Mouse (Mus musculus) CH12.LX (cell line): ENCODE data around the gene Wnt10b. TPM values are rescaled to one million over a fixed set of nuclear protein-coding genes. Genes with fewer than 3 reads are reported as not detected.

Source experiments
- DNase-seq: peaks from one replicate; pipeline ENCODE4 v3.0.0-alpha.2; 2013; ENCODE audit errors: extremely low read depth
- H3K27ac ChIP-seq: 2 replicates; pipeline ENCODE4 v1.5.1; 2012; ENCODE audit warnings: low read depth, mild to moderate bottlenecking, control low read depth, moderate library complexity; ENCODE audit not compliant: insufficient read depth
- H3K27me3 ChIP-seq: replicated peaks from 2 replicates; pipeline ENCODE3; 2012; ENCODE audit warnings: inconsistent platforms
- H3K36me3 ChIP-seq, 2 experiments: replicated peaks in 1 of 2; 2 replicates each; pipeline versions ENCODE3 to v1.6.1; 2012; ENCODE audit warnings: inconsistent platforms in 1 of 2, low read length in 1 of 2, mild to moderate bottlenecking in 1 of 2, mixed read lengths in 1 of 2, moderate library complexity in 1 of 2; ENCODE audit not compliant: control insufficient read depth in 1 of 2, insufficient read depth in 1 of 2
- H3K4me1 ChIP-seq, 2 experiments: 2 replicates each; pipeline ENCODE4 v1.6.1; 2012; ENCODE audit warnings: inconsistent platforms in 1 of 2, moderate library complexity in 1 of 2; ENCODE audit not compliant: insufficient read depth in 2 of 2, control insufficient read depth in 1 of 2
- H3K4me2 ChIP-seq: 2 replicates; pipeline ENCODE4 v1.6.1; 2012; ENCODE audit warnings: low read depth, mild to moderate bottlenecking, control low read depth; ENCODE audit not compliant: poor library complexity, insufficient read depth, severe bottlenecking
- H3K4me3 ChIP-seq, 3 experiments: fragments of 150-350 bp in 1 of 3; sonication (generic) in 1 of 3; replicated peaks in 1 of 3; 2 replicates each; pipeline versions ENCODE3 to v1.5.1; 2011 to 2012; ENCODE audit warnings: low read depth in 2 of 3, low read length in 2 of 3, mild to moderate bottlenecking in 2 of 3, moderate library complexity in 2 of 3, control low read depth in 1 of 3, improper control_type of control experiment in 1 of 3, inconsistent platforms in 1 of 3, mixed read lengths in 1 of 3; ENCODE audit not compliant: poor library complexity in 1 of 3
- H3K79me2 ChIP-seq: replicated peaks from 2 replicates; pipeline ENCODE4 v1.6.1; 2012; ENCODE audit warnings: mild to moderate bottlenecking, moderate library complexity; ENCODE audit not compliant: control insufficient read depth, poor library complexity, insufficient read depth, severe bottlenecking; ENCODE audit errors: extremely low read depth
- H3K9ac ChIP-seq: 2 replicates; pipeline ENCODE4 v1.6.1; 2012; ENCODE audit warnings: low read depth, mild to moderate bottlenecking, control low read depth, moderate library complexity; ENCODE audit not compliant: insufficient read depth
- H3K9me3 ChIP-seq: replicated peaks from 2 replicates; pipeline ENCODE3; 2012; ENCODE audit warnings: low read length, inconsistent platforms, mixed read lengths
- CTCF ChIP-seq, 2 experiments: IDR thresholded peaks in 1 of 2; conservative IDR thresholded peaks in 1 of 2; 2 replicates each; pipeline ENCODE4 v1.5.1; 2011 to 2012; ENCODE audit warnings: low read depth in 2 of 2, low read length in 2 of 2, improper control_type of control experiment in 1 of 2, inconsistent platforms in 1 of 2, mild to moderate bottlenecking in 1 of 2, moderate library complexity in 1 of 2
- ETS1 ChIP-seq: conservative IDR thresholded peaks from 2 replicates; pipeline ENCODE4 v1.6.1; 2012; ENCODE audit warnings: low read depth, mild to moderate bottlenecking, inconsistent platforms, low read length, improper control_type of control experiment, moderate library complexity
- GABPA ChIP-seq: IDR thresholded peaks from 2 replicates; pipeline ENCODE4 v1.6.1; 2012; ENCODE audit warnings: low read depth, low read length, improper control_type of control experiment, inconsistent platforms; ENCODE audit not compliant: insufficient replicate concordance
- JUND ChIP-seq: conservative IDR thresholded peaks from 2 replicates; pipeline ENCODE4 v1.6.1; 2011; ENCODE audit warnings: low read depth, low read length, improper control_type of control experiment
- MAZ ChIP-seq: IDR thresholded peaks from 2 replicates; pipeline ENCODE4 v1.6.1; 2012; ENCODE audit warnings: low read depth, mild to moderate bottlenecking, inconsistent platforms, low read length, improper control_type of control experiment, moderate library complexity
- MEF2A ChIP-seq: IDR thresholded peaks from 2 replicates; pipeline ENCODE4 v1.6.1; 2014; ENCODE audit warnings: low read depth, mild to moderate bottlenecking, inconsistent platforms, low read length, improper control_type of control experiment, borderline replicate concordance
- NRF1 ChIP-seq: IDR thresholded peaks from 2 replicates; pipeline ENCODE4 v1.6.1; 2014; ENCODE audit warnings: low read depth, mild to moderate bottlenecking, inconsistent platforms, low read length, improper control_type of control experiment, moderate library complexity
- PAX5 ChIP-seq: IDR thresholded peaks from 2 replicates; pipeline ENCODE4 v1.6.1; 2012; ENCODE audit warnings: low read length, inconsistent platforms, mixed read lengths
- RCOR1 ChIP-seq: conservative IDR thresholded peaks from 2 replicates; pipeline ENCODE4 v1.6.1; 2012; ENCODE audit warnings: low read depth, mild to moderate bottlenecking, inconsistent platforms, low read length, improper control_type of control experiment
- TBP ChIP-seq: conservative IDR thresholded peaks from 2 replicates; pipeline ENCODE4 v1.6.1; 2011; ENCODE audit warnings: low read depth, low read length, improper control_type of control experiment
- TCF12 ChIP-seq: IDR thresholded peaks from 2 replicates; pipeline ENCODE4 v1.6.1; 2014; ENCODE audit warnings: low read depth, mild to moderate bottlenecking, inconsistent platforms, low read length, improper control_type of control experiment
- USF1 ChIP-seq: IDR thresholded peaks from 2 replicates; pipeline ENCODE4 v1.6.1; 2014; ENCODE audit warnings: low read depth, mild to moderate bottlenecking, inconsistent platforms, low read length, improper control_type of control experiment
- ZKSCAN1 ChIP-seq: IDR thresholded peaks from 2 replicates; pipeline ENCODE4 v1.6.1; 2012; ENCODE audit warnings: low read depth, inconsistent platforms, low read length, improper control_type of control experiment, borderline replicate concordance
- ZMIZ1 ChIP-seq: IDR thresholded peaks from 2 replicates; pipeline ENCODE4 v1.6.1; 2012; ENCODE audit warnings: low read depth, mild to moderate bottlenecking, inconsistent platforms, low read length, improper control_type of control experiment
- dilution Hi-C: fragments of 300-500 bp; cut with MboI; formaldehyde crosslinking; loops from 2 replicates; pipeline ENCODE4 v1.14.3; 2020; ENCODE audit warnings: low sequenced_read_pairs; ENCODE audit not compliant: extremely low pct_unique_long_range_greater_than_20kb, extremely low pct_ligation_motif_present
- in situ Hi-C: fragments of 300-500 bp; cut with MboI; formaldehyde crosslinking; loops from 3 replicates; pipeline ENCODE4 v1.14.3; 2019; ENCODE audit warnings: low sequenced_read_pairs, low pct_ligation_motif_present, low pct_unique_long_range_greater_than_20kb, mixed read lengths
- polyA plus RNA-seq: library from polyadenylated mRNA; unstranded; fragments of >175 nt; gene quantifications from 2 replicates; pipeline ENCODE4 v1.2.1, GENCODE M21; 2012; ENCODE audit warnings: low read depth; ENCODE audit not compliant: insufficient read length
- total RNA-seq, 2 experiments: library from RNA; depleted of rRNA; stranded (reverse); fragments of 300-350 nt in 1 of 2; fragments of >200 nt in 1 of 2; gene quantifications; 2 replicates each; pipeline ENCODE4 v1.2.3; 2012 to 2014

Wnt10b gene
- total and polyA plus RNA-seq, 3 experiments: 25.4 to 64.4 (median 56.2) TPM

GRCm38 (mm10) chr15:98732006-98732531 is 45.9 kb downstream of the Wnt10b start:
- H3K36me3 ChIP-seq: peaks cover 21 to 37% of the 10 kb centered on the region in 2 experiments
- peaks cover 3% of the 10 kb centered on the region for H3K9me3 ChIP-seq
- H3K79me2 ChIP-seq: no peaks in the 10 kb centered on the region
- DNase-seq: no peak
- peaks cover 3 to 14% of the 10 kb centered on the region in 2 experiments for H3K4me1 ChIP-seq
- no peaks in the 10 kb centered on the region for H3K27me3 ChIP-seq
- H3K9ac ChIP-seq: no peak overlapping the region
- no peak overlapping the region for H3K27ac ChIP-seq
- in situ Hi-C loops: no loop called here
- H3K4me3 ChIP-seq: no peak overlapping the region
- dilution Hi-C loops: no loop called here
- TF ChIP-seq MAZ (no peak), NRF1 (no peak), TBP (no peak), ETS1 (no peak), MEF2A (no peak)
- H3K4me2 ChIP-seq: no peak overlapping the region

GRCm38 (mm10) chr15:98730790-98731189 is 47.2 kb downstream of the Wnt10b start:
- Histone ChIP-seq H3K9me3 (no peaks in the 10 kb centered on the region), H3K4me1 (peaks cover 3 to 14% of the 10 kb centered on the region in 2 experiments), H3K36me3 (peaks cover 11 to 24% of the 10 kb centered on the region in 2 experiments), H3K4me2 (no peak overlapping the region)
- in situ Hi-C loops: no loop called here
- no peak for DNase-seq
- no peak for TF ChIP-seq ZKSCAN1
- TF ChIP-seq NRF1: no peak
- TF ChIP-seq CTCF (conservative IDR thresholded peaks at IDR 0.05 in 1 of 2, IDR thresholded peaks at IDR 0.05 in 1 of 2; ENCODE audit: low read depth in 2 of 2, low read length in 2 of 2): no peak
- TF ChIP-seq ZMIZ1: no peak
- TF ChIP-seq GABPA: no peak
- TF ChIP-seq TBP: no peak
- TF ChIP-seq, all 38 proteins: peak for 0
- Histone ChIP-seq H3K27me3 (no peaks in the 10 kb centered on the region), H3K9ac (no peak overlapping the region), H3K27ac (no peak overlapping the region), H3K4me3 (no peak overlapping the region), H3K79me2 (no peaks in the 10 kb centered on the region)
- dilution Hi-C loops: no loop called here

GRCm38 (mm10) chr15:98729791-98730545 is 48.0 kb downstream of the Wnt10b start:
- in situ Hi-C loops: no loop called here
- Histone ChIP-seq H3K27me3 (no peaks in the 10 kb centered on the region), H3K27ac (no peak overlapping the region), H3K9ac (no peak overlapping the region), H3K9me3 (no peaks in the 10 kb centered on the region), H3K36me3 (peaks cover 5 to 17% of the 10 kb centered on the region in 2 experiments), H3K4me2 (no peak overlapping the region)
- dilution Hi-C loops: no loop called here
- no peak for DNase-seq
- TF ChIP-seq PAX5: no peak
- TF ChIP-seq USF1: no peak
- no peak for TF ChIP-seq TCF12
- TF ChIP-seq JUND: no peak
- no peak for TF ChIP-seq GABPA
- no peak for TF ChIP-seq ETS1
- TF ChIP-seq RCOR1: no peak
- TF ChIP-seq, all 38 proteins: peak for 0
- H3K4me3 ChIP-seq: no peak overlapping the region
- H3K79me2 ChIP-seq: no peaks in the 10 kb centered on the region
- peaks cover 3 to 14% of the 10 kb centered on the region in 2 experiments for H3K4me1 ChIP-seq
